Comparison of ENCODE assay signal across 8 mouse cellular contexts in the genomic region with DNA sequence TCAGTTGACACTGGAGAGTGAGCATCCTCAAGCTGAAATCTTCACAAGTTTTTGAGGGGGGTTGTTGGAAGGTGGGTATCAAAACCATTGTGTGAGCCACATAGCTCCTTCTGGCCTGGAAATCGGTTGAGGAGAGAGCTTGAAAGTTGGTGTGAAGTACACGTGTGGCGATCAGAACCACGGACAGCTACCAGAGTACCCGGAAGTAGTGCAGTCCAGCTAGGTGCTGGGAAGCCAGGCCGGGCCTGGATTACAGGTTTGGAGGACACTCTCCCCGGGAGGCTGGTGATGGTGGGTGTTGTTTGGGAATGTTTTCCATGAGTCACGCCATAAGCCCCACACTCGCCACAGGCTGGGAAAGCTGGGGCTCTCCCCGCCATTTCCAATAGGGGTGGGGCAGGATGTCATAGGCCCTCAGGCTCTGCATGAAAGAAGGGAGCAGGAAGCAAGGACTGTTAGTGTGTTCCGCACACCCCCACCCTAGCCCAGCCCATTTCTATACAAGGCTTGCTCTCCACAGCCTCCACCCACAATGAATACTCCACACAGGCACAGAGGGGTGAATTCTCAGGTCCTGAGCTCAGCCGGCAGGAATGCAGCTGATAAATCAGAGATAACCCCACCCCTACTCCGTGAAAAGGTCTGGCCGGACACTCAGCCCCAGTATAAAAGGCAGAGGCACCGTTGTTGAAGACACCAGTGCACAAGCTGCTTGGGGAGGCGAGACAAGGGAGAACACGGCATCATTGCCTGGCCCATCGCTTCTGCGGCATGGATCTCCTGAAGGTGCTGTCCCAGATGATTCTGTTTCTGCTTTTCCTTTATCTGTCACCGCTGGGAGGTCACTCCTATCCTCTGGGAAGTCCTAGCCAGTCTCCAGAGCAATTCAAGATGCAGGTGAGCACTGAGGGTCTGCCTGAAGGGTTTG. TPM values are rescaled to one million over a fixed set of nuclear protein-coding genes. Genes with fewer than 3 reads are reported as not detected.
A peak's percentile ranks its signal among the peaks of the same experiment; 100 is the strongest.
DNase-seq lines count a peak whose midpoint lies in the region; ATAC-seq and TF ChIP-seq lines count a peak whose summit lies in the region.

A gene (plus strand): TSS at position 584 of the 928 bp plus-strand sequence.

- H3K9ac ChIP-seq in embryonic facial prominence, embryonic 11.5 days (replicated peaks; ENCODE audit: low read length), result no peak within 1 kb of the TSS

- TF ChIP-seq CTCF in layer of hippocampus, adult 2 months (conservative IDR thresholded peaks at IDR 0.05), result no peak

- H3K27me3 ChIP-seq in embryonic facial prominence, embryonic 11.5 days (ENCODE audit: control insufficient read depth, insufficient read depth, low read length), result no peaks in the 10 kb centered on the region

- 27% methylated on average over 20 of the region's 20 CpGs for WGBS in embryonic facial prominence, embryonic 11.5 days

- peak; percentile 28 for DNase-seq in ovary, postnatal 14 days (ENCODE audit: low spot score)
- no peak for DNase-seq in ovary, adult 18-20 months (ENCODE audit: low spot score)
- DNase-seq in embryonic facial prominence, embryonic 11.5 days (ENCODE audit: low spot score), result peak; percentile 76
- peak; percentile 54 for DNase-seq in kidney, adult 18-20 months
- peak; percentile 39 for DNase-seq in lung, postnatal 36 days
- no peak for DNase-seq in spleen, postnatal 14 days (ENCODE audit: low spot score in 2 of 2)
- no peak for DNase-seq in right cerebral cortex, postnatal 25 days
- DNase-seq in layer of hippocampus, adult 2 months (ENCODE audit: low spot score in 2 of 2), result no peak

- no peaks in the 10 kb centered on the region for H3K9me3 ChIP-seq in embryonic facial prominence, embryonic 11.5 days (replicated peaks; ENCODE audit: control insufficient read depth, low read length)

- no peak within 1 kb of the TSS for H3K4me3 ChIP-seq in embryonic facial prominence, embryonic 11.5 days (ENCODE audit: low read depth, low read length)
- H3K4me3 ChIP-seq in layer of hippocampus, adult 2 months, result no peak within 1 kb of the TSS

- H3K27ac ChIP-seq in embryonic facial prominence, embryonic 11.5 days (replicated peaks; ENCODE audit: low read depth, low read length), result no peak within 1 kb of the TSS
- no peak within 1 kb of the TSS for H3K27ac ChIP-seq in layer of hippocampus, adult 2 months

- no peaks in the 10 kb centered on the region for H3K4me1 ChIP-seq in embryonic facial prominence, embryonic 11.5 days (ENCODE audit: control insufficient read depth, insufficient read depth, low read length)

- peak; percentile 54; the same call in 1 of the 2 replicates for ATAC-seq in embryonic facial prominence, embryonic 11.5 days (replicated peaks; ENCODE audit: insufficient number of reproducible peaks, low FRiP score, low TSS enrichment, low read depth)

- no peaks in the 10 kb centered on the region for H3K36me3 ChIP-seq in embryonic facial prominence, embryonic 11.5 days (replicated peaks; ENCODE audit: control insufficient read depth, insufficient read depth, low read depth, low read length)

- no peak within 1 kb of the TSS; the same call in 1 of the 2 replicates for H3K4me2 ChIP-seq in embryonic facial prominence, embryonic 11.5 days (ENCODE audit: low read depth, low read length)

RNA-seq across cellular contexts. Expression of the gene that starts here (rescaled TPM):
- 0.57 and 1.0 TPM in 2 replicates for polyA plus RNA-seq in embryonic facial prominence, embryonic 11.5 days (2014; fragmentation: Nextera tagmentation; extraction: Ambion mirVana)
- not detected for total RNA-seq in layer of hippocampus, adult 2 months (2021)

Comparison
In these comparisons a context has a peak if more than half of its experiments do, and no peak if none do; other contexts are left out.
1. DNase-seq: peak in ovary, postnatal 14 days (single experiment), embryonic facial prominence, embryonic 11.5 days (single experiment), kidney, adult 18-20 months (single experiment) and lung, postnatal 36 days (single experiment); none in ovary, adult 18-20 months (single experiment), spleen, postnatal 14 days (0 of 2), right cerebral cortex, postnatal 25 days (single experiment) and layer of hippocampus, adult 2 months (0 of 2).